ENCODE assay signal across 9 mouse cellular contexts in genomic region chr19:36679028-36679820, GRCm38 (mm10). TPM values are rescaled to one million over a fixed set of nuclear protein-coding genes. Genes with fewer than 3 reads are reported as not detected.
DNase-seq lines count a peak whose midpoint lies in the region; ATAC-seq lines count a peak whose summit lies in the region.
"Had no signal": no experiment of that assay in that cellular context is flagged by ENCODE, and none has a peak within 500 bp of the region (broad histone marks: within the 10 kb centered on the region; RNA-seq: fewer than 3 reads in every experiment).

No protein-coding gene starts in this region.

- peaks cover 27% of the 10 kb centered on the region for H3K4me1 ChIP-seq in forebrain, embryonic 12.5 days
- peaks cover 10% of the 10 kb centered on the region for H3K4me1 ChIP-seq in intestine, embryonic 16.5 days (ENCODE audit: control insufficient read depth, insufficient read depth, low read length)

- H3K27ac ChIP-seq in forebrain, embryonic 12.5 days = peak overlapping the region; percentile 66; the same call in 1 of the 2 replicates
- H3K27ac ChIP-seq in intestine, embryonic 16.5 days (ENCODE audit: low read length) = no peak overlapping the region

- DNase-seq in gastrocnemius, postnatal 14 days = peak; percentile 40
- DNase-seq in gastrocnemius, postnatal 4 days (ENCODE audit: low spot score in 2 of 2) = no peak
- DNase-seq in adrenal gland, postnatal 25 days = peak; percentile 28
- no peak for DNase-seq in frontal cortex, adult 2 months (ENCODE audit: extremely low spot score in 1 of 2, low spot score in 1 of 2)
- no peak for DNase-seq in ovary, postnatal 10 days (ENCODE audit: low spot score)

- no peaks in the 10 kb centered on the region for H3K27me3 ChIP-seq in forebrain, embryonic 12.5 days
- no peaks in the 10 kb centered on the region for H3K27me3 ChIP-seq in intestine, embryonic 16.5 days (replicated peaks; ENCODE audit: control insufficient read depth, insufficient read depth, low read length)
- H3K27me3 ChIP-seq: CH12.LX had no signal

- ATAC-seq in forebrain, embryonic 12.5 days (ENCODE audit: low FRiP score) = peak; percentile 54; the same call in 1 of the 2 replicates
- peak; percentile 26; the same call in 1 of the 2 replicates for ATAC-seq in intestine, embryonic 16.5 days
- ATAC-seq in megakaryocyte progenitor cell, adult 5-6 weeks (replicated peaks; ENCODE audit: poor library complexity) = no peak

- H3K4me3 ChIP-seq in forebrain, embryonic 12.5 days (replicated peaks) = no peak overlapping the region
- H3K4me3 ChIP-seq in intestine, embryonic 16.5 days (ENCODE audit: low read length) = no peak overlapping the region

- no peaks in the 10 kb centered on the region for H3K9me3 ChIP-seq in forebrain, embryonic 12.5 days
- no peaks in the 10 kb centered on the region for H3K9me3 ChIP-seq in intestine, embryonic 16.5 days (ENCODE audit: control insufficient read depth, low read length)

- H3K9ac ChIP-seq in forebrain, embryonic 12.5 days = no peak overlapping the region
- no peak overlapping the region for H3K9ac ChIP-seq in intestine, embryonic 16.5 days (ENCODE audit: low read depth, low read length)

- WGBS in forebrain, embryonic 12.5 days = 22% methylated on average over 4 of the region's 4 CpGs
- WGBS in intestine, embryonic 16.5 days = 36% methylated on average over 4 of the region's 4 CpGs

- intact Hi-C loops in gastrocnemius, postnatal 14 days (cut with DNase I; ENCODE audit: low total_unique reads) = no loop called here

- H3K4me2 ChIP-seq in forebrain, embryonic 12.5 days = no peak overlapping the region
- no peak overlapping the region for H3K4me2 ChIP-seq in intestine, embryonic 16.5 days (ENCODE audit: low read depth, low read length)

- H3K36me3 ChIP-seq in forebrain, embryonic 12.5 days (replicated peaks) = no peaks in the 10 kb centered on the region
- H3K36me3 ChIP-seq in intestine, embryonic 16.5 days (ENCODE audit: control insufficient read depth, insufficient read depth, low read length) = no peaks in the 10 kb centered on the region

RNA-seq across cellular contexts. Expression of gene Ppp1r3c, which starts 57.2 kb away (rescaled TPM):
- 100 to 1,000 TPM; 125 to 230 TPM for total RNA-seq in gastrocnemius, postnatal 14 days (2021)
- 10 to 100 TPM; 76.9 to 78.8 TPM for total RNA-seq in gastrocnemius, postnatal 4 days (2021)
- 11.1 and 18.4 TPM in 2 replicates for total RNA-seq in adrenal gland, postnatal 25 days (2021)
- polyA plus RNA-seq in forebrain, embryonic 12.5 days (2016; fragmentation: Nextera tagmentation; extraction: Ambion mirVana) = 2.4 and 2.5 TPM in 2 replicates
- 10.3 and 10.5 TPM in 2 replicates for polyA plus RNA-seq in intestine, embryonic 16.5 days (2015; fragmentation: Nextera tagmentation; extraction: Ambion mirVana)
- 30.4 and 31.1 TPM in 2 replicates for polyA plus RNA-seq in frontal cortex, adult 2 months (2012; rRNA removed)
- not detected in 2 replicates for total RNA-seq in megakaryocyte progenitor cell, adult 5-6 weeks (2015)
- not detected in 2 replicates for total RNA-seq in megakaryocyte progenitor cell, adult 5-6 weeks (2017)
- total RNA-seq: CH12.LX had no signal

Comparison
In these comparisons a context has a peak if more than half of its experiments do, and no peak if none do; other contexts are left out.
1. DNase-seq: peak in gastrocnemius, postnatal 14 days (single experiment) and adrenal gland, postnatal 25 days (single experiment); none in gastrocnemius, postnatal 4 days (0 of 2), frontal cortex, adult 2 months (0 of 2) and ovary, postnatal 10 days (single experiment).
2. RNA of gene Ppp1r3c, which starts 57.2 kb away (total RNA-seq): 125 to 230 TPM in gastrocnemius, postnatal 14 days, 76.9 to 78.8 TPM in gastrocnemius, postnatal 4 days and 11.1 to 18.4 TPM in adrenal gland, postnatal 25 days; not detected in megakaryocyte progenitor cell, adult 5-6 weeks; every median in the first group is over 10 times any median in the second.